Mouse (Mus musculus): ENCODE measurements around the gene Mctp2. TPM values are rescaled to one million over a fixed set of nuclear protein-coding genes. Genes with fewer than 3 reads are reported as not detected.

The Mctp2 gene
- polyA plus RNA-seq, 1 experiment, result not detected

DNA sequence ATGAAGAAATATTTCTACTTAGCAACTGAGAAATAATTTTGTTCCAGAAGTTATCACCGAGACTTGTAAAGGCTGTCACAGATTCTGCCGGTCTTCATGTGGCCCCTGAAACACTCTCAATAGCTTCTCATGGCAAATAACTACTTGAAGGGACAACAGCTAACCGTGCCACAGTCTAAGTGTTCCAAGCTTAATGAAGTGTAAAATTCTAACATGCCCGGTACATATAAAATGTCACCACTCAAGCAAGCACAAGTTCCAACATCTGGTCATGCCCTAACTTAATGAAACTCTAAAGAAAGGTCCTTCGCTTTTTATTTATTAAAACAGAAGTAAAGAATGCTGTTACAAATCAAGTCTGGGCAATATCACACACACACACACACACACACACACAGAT lies 82.8 kb downstream of the Mctp2 start:
- TF ChIP-seq GATA1 (IDR thresholded peaks at IDR 0.05; ENCODE audit: low read length), result no peak

DNA sequence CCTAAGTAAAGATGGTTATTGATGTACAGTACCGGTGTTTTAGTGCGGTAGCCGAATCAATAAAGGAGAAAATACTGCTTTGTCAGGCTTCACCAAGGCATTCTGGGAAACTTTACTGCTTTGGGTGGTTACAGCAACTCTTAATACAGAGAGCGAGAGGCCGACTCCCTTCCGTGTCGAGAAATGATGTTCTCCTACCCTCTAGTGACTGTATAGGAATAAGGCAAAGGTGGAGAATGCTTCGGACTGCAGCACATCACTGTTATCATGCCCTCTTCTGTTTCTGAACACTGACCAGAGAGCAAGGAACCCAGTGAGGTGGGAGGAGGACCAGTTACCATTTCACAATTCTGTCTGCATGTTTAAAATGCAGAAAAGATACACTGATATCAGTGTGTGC lies 83.9 kb downstream of the Mctp2 start:
- TF ChIP-seq GATA1 (IDR thresholded peaks at IDR 0.05; ENCODE audit: low read length), result no peak

DNA sequence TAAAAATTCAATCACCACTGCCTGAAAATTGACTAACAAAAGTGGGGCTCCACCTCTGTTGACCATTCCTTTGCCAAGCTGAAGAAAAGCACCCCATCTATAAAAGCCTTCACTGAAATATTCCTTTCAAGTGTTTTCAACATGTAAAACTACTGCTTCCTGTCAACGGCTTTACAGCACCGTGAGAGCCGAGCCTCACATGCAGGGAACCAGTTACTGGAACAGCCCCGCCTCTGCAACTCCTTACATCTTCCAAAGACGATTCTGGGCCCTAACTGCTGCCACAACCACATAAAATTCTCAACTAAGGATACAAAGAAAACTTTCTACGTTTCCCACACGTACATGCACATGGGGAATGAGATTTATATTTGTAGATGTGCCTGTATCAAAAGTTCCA lies 88.4 kb downstream of the Mctp2 start:
- no peak for TF ChIP-seq GATA1 (IDR thresholded peaks at IDR 0.05; ENCODE audit: low read length)

DNA sequence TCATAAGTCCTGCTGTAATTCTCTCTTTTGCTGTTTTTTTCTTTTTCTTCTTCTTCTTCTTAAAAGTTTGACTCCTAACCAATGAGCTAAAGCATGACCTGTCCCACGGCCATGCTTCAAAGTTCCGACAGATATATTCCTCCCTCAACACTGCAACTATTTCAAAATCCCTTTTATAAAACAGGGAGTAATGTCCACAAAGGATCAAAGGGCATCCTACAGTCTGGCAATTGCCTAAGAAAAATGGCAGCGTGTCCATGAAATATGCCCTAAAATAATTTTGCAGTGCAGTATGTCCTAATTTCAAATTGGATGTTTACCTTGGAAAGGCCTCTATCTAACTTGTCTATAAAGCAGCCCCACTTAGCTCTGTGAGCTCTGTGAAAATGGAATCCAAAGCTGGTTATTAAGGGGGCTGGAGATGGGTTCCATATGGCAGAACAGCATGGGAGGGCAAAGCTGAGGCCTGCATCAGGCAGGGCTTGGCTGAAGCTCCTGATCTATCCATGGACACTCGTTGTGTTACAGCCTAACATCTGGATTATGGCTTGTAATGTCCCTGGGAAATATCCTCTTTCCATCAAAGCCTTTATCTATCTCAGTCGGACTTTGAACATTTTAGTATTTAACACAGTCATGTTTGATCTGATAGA lies 90.7 kb downstream of the Mctp2 start:
- TF ChIP-seq GATA1 (IDR thresholded peaks at IDR 0.05; ENCODE audit: low read length), result no peak

DNA sequence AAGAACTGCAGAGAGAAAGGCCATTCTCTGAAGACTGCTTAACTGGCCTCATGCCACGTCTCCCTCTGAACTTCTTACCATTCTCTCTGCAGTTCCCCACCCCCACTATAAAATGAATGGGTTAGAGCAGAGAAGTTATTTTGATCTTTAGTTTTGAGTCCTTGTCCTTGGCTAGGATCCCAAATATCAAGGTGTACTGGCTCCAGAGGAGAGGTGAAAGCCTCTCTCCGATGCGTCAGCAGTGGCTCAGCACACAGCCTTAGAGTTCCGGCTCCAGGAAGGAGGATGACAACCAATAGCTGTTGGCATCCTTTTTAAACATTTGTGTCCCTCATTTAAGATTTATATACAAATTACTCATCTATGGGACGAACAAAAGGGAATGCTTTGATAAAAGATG lies 96.2 kb downstream of the Mctp2 start:
- no peak for TF ChIP-seq GATA1 (IDR thresholded peaks at IDR 0.05; ENCODE audit: low read length)

DNA sequence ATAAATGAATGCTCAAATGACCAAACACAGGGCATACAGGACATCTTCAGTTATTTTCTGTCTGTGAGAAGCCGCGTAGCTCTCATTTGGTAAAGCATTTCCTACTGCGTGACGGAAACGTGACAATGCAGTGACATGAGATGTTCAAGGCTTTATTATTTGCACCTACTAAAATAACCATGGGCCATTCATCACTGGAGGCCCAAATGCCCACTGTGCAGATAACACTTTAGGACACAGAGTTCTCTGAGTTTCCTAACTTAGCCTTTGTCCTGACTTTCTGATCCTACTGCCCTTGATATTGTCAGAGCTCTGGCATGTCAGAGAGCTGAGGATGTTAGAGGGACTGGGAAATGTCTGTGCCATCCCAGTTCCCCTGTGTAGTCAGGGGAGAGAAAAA lies 97.1 kb downstream of the Mctp2 start:
- no peak for TF ChIP-seq GATA1 (IDR thresholded peaks at IDR 0.05; ENCODE audit: low read length)

DNA sequence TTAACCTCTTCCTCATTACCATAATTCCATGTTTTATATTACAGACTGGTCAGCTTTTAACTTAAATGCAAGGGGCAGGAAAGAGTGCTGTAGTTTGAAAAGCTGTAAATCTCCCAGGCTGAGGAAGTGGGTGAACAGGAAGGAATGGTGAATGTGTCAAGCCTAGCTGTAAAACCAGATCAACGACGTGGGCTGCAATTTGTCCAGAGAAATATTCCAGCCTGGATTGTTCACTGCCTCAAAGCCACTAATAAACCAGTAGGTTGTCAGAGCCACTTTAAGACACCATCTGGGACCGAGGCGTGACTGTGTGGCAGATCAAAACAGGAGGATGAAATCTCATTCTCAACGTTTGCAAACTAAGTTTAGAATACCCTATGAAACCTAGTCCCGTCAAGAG lies 99.6 kb downstream of the Mctp2 start:
- no peak for TF ChIP-seq GATA1 (IDR thresholded peaks at IDR 0.05; ENCODE audit: low read length)

DNA sequence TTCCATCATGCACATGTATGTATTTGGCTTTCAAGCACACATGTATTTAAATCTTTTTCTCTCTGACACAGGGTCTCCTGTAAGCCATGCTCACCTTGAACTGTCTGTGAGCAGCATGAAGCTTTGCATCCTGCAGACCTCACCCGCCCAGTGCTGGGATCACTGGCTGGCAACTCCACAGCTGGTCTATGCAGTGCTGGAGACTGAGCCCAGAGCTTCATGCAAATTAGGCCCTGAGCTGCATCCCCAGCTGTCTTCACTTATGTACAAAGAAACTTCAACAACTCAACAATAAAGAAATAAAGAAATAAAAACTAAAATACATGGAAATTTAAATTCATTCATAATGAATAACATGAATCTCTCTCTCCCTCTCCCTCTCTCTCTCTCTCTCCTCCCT lies 110.7 kb downstream of the Mctp2 start:
- TF ChIP-seq GATA1 (IDR thresholded peaks at IDR 0.05; ENCODE audit: low read length), result no peak

DNA sequence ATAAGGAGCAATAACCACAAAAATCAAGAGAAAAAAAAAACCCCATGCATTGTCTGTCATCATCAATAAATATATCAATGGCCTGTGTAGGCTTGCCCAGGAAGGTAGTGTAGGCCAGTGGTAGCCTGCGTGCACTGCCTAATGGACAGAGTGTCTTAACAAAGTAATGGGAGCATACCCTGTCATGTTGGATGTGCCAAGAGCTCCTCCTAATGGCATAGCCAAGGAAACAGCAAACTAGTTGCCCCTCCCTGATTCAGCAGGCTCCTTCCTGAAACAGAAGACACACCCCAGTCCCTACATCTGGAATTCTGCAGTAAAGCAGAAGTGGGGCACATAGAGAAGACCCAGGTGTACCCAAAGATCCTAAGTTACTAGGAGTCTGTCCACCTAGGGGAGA lies 113.1 kb downstream of the Mctp2 start:
- TF ChIP-seq GATA1 (IDR thresholded peaks at IDR 0.05; ENCODE audit: low read length), result no peak

DNA sequence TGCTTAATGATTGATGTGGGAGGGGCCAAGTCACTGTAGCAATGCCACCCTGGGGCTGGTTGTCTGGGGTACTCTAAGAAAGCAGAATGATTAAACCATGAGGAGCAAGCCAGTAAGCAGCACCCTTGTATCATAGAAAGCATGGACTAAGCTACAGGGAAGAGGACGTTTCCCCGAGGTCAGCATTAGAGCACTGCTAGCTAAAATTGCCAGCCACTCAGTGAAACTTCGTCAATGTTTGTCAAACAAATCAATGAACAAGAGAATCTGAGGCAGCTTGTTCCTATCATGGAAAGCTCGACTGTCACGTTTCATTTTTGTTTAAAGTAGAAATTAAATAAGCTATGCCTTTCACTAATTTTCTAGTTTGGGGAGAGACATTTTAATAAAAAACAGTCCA lies 124.8 kb downstream of the Mctp2 start:
- TF ChIP-seq GATA1 (IDR thresholded peaks at IDR 0.05; ENCODE audit: low read length), result no peak

DNA sequence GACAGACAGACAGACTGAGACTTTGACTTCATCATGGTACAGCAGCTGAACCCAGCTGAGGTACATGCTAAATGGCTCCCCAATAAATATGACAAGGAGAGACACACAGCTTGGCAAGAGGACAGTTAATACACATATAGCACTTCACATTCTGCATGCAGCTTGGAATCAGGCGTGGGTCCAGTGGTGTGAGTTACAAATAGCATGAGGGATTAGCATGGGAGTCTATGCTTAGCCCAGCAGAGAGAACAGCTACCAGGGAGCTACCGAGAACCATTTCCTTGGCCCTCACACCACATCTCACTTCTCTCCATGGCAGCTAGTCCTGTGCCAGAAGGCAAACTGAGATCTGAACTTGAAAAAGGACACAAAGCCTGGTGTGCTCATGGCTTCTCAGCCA lies 137.1 kb downstream of the Mctp2 start:
- TF ChIP-seq GATA1 (IDR thresholded peaks at IDR 0.05; ENCODE audit: low read length), result no peak

DNA sequence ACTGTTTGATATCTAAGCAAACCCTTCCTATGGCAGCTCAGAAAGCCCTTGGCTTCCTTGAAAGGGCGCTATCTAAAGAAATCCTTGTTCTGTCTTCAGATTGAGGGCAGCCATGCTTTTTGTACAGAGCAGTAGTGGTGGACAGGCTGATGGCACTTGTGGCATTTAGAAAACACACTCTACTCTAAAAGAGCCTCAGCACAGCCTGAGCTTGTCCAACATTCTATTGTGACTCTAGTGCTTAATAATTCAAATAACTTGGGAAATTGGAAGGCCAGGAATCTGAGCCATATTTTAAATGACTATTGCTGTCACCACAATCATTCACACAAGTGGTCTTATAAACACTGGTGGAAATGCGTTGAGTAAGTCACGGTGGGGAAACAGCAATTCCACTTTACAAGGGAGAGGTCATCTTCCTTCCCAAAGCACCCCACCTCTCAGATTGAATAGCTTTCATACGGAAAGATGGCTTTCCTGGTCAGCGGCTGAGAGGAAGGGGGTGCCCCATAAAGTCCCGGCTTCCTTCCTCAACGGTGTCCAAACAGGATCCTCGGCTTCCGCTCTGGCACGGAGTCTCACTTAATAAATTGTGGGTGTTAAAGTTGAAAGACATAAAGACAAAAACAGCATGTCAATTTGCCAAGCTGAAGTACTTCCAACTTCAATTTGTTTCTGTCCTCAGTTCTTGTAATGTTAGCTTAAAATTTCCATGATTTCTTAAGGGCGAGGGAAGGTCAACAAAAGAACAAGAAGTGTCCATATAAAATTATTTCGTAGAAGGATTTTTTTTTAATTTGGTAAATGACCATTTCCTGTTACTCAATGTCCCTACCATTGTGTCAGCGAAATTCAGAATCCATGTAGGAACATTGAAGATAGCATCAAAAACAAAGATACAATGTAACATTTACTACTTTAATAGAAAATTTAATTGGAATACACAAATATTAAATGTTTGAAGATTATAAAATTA lies 140.4 kb downstream of the Mctp2 start:
- no peak for TF ChIP-seq GATA1 (IDR thresholded peaks at IDR 0.05; ENCODE audit: low read length)

DNA sequence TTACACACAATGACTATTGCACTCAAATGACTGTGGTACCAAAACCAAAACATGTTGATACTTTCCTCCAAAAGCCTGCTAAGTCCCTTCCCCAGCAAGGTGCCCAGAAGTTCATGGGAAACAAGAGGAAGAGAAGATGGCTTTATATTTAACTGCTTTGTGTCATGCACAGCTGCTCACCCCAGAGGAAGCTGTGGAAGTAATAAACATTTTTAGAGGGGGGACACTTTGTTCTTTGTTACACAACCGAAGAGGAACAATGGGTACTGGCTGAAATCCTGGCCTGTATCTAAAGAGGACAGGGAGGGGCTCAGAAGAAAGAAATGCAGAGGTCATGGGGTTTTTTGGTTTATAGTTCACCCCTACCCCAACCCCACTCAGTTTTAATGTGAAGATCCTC lies 144.2 kb downstream of the Mctp2 start:
- no peak for TF ChIP-seq GATA1 (IDR thresholded peaks at IDR 0.05; ENCODE audit: low read length)

DNA sequence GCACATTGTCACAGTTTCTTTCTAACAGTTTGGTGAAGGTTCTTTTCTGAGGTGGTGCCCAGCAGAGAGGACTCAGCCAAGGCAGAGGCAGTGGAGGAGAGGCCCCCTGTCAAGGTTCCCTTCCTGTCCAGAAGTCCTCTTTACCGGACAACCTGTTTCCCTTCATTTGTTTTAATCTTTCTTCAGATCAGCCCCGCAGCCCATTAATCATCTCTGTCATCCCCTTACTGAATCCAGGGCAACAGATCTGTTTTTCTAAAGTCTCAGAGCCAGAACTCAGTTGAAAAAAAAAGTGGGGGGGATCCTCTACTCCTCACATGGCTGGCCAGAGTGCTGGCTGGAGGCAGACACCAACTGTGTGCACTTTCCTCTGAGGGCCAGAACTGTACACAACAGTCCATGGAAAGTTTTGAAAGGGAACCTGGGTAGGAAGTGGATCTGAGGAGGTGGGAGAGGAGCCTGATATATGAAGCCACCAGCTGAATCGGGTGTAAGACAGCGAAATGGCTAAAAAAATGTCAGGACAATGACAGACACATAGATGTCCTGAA lies 146.8 kb downstream of the Mctp2 start:
- TF ChIP-seq GATA1 (IDR thresholded peaks at IDR 0.05; ENCODE audit: low read length), result no peak

DNA sequence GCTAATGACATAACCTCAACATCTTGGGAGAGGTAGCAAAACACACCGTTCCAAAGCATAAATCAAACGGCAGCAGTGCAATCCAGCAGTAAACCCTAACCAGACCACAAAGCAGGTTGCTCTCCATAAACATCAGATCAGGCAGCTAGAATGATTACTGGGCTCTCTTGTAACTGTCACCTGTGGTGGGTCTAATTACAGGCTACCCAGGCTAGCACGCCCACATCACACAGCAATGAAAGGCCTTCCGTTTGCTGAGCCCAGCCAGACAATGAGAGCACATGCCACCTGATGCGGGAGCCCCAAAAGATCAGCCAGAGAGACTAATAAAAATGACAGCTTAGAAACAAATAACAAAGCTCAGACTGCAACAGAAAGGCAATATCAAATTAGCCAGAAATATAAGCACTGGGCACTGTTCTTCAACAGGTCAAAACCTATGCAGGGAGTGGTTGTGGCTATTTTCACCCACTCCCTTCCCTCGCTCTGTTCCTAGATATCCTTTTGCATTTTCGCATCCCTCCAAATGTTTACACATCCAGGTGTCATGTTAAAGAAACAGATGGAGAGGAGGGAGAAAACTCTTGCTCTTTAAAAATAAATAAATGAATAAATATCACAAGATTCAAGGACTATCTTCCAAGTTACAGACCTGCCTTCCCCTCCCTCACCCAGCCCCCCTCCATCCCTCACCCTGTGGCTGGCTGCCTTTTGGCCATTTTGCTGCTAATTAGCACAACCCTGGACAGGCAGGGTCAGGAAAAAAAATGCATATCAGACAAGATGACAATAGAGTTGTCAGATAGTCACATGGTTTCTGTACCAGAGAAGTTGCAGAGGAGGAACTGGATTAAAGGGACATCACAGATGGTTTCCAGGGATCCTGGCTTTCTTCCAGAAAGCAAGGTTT lies 155.4 kb downstream of the Mctp2 start:
- TF ChIP-seq GATA1 (IDR thresholded peaks at IDR 0.05; ENCODE audit: low read length), result no peak

Data from G1E-ER4 (cell line).